Mouse (Mus musculus) layer of hippocampus, postnatal 10 days (tissue): ENCODE data around the gene Calcr. TPM values are rescaled to one million over a fixed set of nuclear protein-coding genes. Genes with fewer than 3 reads are reported as not detected.
"Not testable (repeated sequence)": the region's sequence is repeated elsewhere in the genome, so short reads cannot be mapped to it uniquely, and the experiment has no call there.

Experiments
- DNase-seq, 2 experiments: peaks; one replicate each; pipeline ENCODE4 v3.0.0; 2021; ENCODE audit warnings: low spot score in 2 of 2
- long read RNA-seq: library from polyadenylated mRNA; stranded (forward); transcript quantifications from one replicate; pipeline ENCODE4 v2.0.0, GENCODE M21; 2023
- microRNA-seq, 2 experiments: library from miRNA; unstranded; fragments of <30 nt; microRNA quantifications; one replicate each; pipeline ENCODE4 v1.2.0; 2021
- total RNA-seq, 2 experiments: library from RNA; stranded (reverse); gene quantifications; 2 replicates each; pipeline ENCODE4 v1.2.3; 2021

Gene Calcr
- total RNA-seq: not detected
- long read RNA-seq: 0 reads

- no peak for DNase-seq
These were observed at the start of gene Calcr for GRCm38 (mm10) chr6:3764230-3764764. Calcr (minus strand) TSS chr6:3764714.

DNA sequence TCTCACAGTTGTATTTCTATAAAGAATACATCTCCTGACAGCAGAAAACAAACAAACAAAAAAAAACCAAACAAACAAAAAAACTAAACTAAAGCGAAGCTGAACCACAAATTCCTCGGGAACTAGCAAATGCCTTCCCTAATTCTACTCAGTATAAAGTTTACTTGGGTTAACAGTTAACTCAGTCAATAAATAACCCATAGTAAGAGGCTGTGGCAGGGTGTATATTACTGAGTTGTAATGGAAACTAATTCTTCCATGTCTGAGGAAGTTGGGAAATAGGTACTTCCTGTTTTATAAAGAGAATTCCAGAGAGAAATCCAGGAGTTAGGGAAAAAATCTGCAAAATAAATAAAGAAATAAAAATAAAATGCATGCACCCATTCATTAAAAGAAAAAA, 3.0 kb upstream of the Calcr start:
- no peak for DNase-seq

DNA sequence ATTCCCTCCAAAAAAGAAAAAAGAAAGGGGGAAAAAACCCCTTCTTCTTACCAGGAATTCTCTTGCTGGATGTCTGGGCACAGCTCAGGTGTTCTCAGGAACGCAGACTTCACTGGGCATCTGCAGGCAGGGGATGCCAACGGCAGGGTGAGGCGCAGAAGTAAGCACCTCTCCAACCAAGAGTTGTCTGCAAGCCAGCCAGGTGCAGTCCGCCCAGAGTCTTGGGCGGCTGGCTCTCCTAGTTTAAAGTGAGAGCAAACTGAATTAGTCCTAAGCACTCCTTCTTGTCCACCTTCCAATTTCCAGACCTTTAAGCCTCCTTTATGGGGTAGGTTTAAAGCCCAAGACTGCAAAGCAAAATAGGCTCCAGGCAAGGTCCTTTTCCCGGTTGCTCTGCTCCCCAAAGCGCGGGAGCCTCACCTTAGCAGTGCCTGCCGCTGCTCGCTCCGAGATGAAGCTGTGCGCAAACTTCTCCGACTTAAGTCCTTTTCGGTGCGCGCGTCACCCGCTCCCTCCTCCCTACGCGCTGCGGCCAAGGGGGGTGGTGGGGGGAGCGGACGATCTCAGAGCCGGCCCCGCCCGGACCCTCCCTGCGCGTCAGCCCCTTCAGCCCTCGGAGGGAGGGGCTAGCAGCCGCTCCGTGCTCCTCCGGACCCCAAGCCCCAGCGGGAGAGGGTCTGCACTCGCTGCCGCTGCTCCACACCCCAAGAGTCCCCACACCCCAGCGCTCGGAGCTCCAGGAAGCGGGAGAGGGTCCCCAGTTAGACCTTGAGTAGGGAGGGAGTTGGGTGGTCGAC, 1.1 kb downstream of the Calcr start:
- DNase-seq: no peak

DNA sequence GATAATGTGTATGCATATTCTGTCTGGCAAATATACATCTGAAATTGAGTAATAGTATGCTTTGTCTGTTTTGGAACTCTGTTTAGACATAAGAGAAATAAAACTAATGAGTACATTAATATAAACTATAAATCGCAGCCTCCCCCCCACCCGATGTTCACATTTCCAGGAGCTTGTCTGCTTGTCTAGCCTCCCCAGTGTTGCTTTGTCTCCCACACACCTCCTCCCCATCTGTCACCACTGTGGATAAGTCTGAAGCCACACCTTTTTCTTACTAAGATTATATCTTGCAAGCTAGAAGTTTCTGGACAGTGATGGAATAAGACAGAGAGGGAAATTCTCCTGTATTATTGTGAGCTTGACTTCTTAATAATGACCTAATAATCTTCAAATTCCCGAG, 12.9 kb downstream of the Calcr start:
- DNase-seq: no peak

DNA sequence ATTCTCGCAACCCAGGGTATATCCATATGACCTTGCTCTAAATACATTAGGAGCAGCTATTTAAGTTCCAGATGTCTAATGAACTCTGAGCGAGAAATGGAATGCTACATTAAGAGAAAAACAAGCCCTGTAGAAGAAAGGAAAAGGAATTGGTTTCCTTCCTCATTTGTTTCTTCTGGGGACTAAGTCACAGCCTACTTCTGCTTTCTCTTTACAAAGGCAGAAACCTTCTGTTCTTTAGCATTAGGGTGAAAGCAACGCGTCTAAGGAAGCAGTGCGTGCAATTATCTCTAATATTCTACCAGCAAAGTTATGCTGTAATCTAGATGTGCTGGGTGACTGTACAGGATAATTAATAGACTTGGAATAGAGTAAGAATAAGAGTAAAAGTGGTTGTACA, 14.9 kb downstream of the Calcr start:
- no peak for DNase-seq

GRCm38 (mm10) chr6:3745546-3745945, 19.0 kb downstream of the Calcr start:
- DNase-seq: no peak

- no peak for DNase-seq
These were observed 22.4 kb downstream of the Calcr start for GRCm38 (mm10) chr6:3741996-3742713.

- no peak for DNase-seq
These were observed 23.2 kb downstream of the Calcr start for GRCm38 (mm10) chr6:3741296-3741695.

DNA sequence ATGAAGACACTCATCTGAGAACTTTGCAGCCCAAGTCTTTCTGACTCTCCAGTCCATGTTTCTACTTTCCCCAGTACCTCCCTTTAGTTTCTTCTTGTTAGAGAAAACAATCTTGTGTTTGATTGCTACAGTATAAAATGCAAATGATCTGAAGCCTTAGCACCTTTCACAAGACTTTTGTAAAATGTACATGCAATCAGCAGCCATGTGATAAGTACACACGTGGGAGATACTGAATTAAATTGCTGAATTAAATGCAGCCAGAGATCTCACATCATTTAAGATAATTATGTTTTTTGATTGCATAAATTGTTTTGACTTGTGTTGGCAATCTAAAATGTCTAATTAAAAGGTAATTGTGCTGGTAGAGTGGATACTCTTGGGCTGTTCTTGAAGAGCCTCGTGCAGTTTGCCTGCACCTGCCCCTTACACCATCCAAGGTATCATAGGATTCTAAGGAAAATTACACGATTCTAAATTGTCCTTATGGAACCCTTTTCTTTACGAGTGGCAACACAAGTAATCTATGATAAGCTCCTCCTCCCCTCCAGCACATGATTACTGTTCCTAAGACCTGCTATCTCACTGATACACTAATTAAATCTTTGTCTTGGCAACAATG, 34.2 kb downstream of the Calcr start:
- DNase-seq: no peak

GRCm38 (mm10) chr6:3688087-3688642, 76.3 kb downstream of the Calcr start:
- no peak for DNase-seq

GRCm38 (mm10) chr6:3678286-3678685, 86.2 kb downstream of the Calcr start:
- DNase-seq: not testable (repeated sequence)

GRCm38 (mm10) chr6:3677806-3678205, 86.7 kb downstream of the Calcr start:
- DNase-seq: no peak

DNA sequence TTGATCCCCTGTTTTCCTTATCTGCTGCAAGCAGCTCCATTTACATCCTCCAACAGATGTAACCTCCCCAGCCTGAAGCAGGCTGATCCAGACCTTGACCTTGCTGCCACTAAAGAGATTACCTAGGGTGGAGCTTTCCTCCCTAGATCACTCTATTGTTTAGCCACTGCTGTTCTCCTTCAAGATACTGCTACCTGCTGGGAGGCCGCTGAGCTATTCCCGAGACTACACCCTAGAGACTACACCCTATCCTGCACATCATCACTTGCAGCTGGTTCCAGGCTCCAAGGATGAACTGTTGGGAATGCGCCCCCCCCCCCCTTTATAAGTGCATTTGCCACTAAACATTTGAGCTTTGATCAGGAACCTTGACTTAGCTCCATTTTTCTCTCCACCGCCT, 92.6 kb downstream of the Calcr start:
- DNase-seq: not testable (repeated sequence)

- DNase-seq: no peak
These were observed 100.3 kb downstream of the Calcr start for GRCm38 (mm10) chr6:3664147-3664716.

GRCm38 (mm10) chr6:3658405-3658804, 106.1 kb downstream of the Calcr start:
- no peak for DNase-seq

Small RNA genes lying within 50 kb of the gene (microRNA-seq; reads per million reads assigned to microRNA genes)
- gene Mir489 (0 reads per million in 2 experiments), gene Mir653 (0 reads per million in 2 experiments)

Other genes starting within 250 kb of the Calcr start
- gene Tfpi2, start 224.2 kb upstream of the Calcr start, total RNA-seq: under 1 TPM in 1 of 2 experiments, not detected in 1; 0.82 TPM
- gene Gngt1, start 229.1 kb upstream of the Calcr start, total RNA-seq: not detected
- gene Gng11, start 239.2 kb upstream of the Calcr start, total RNA-seq: 10 to 100 TPM in 1 of 2 experiments, 1 to 10 TPM in 1; 9.0 to 10.8 TPM